In genomic region chr11:96746648-96747047, GRCm38 (mm10) we compare ENCODE assay signal across 20 mouse cellular contexts. TPM values are rescaled to one million over a fixed set of nuclear protein-coding genes. Genes with fewer than 3 reads are reported as not detected.
A peak's percentile ranks its signal among the peaks of the same experiment; 100 is the strongest.
DNase-seq lines count a peak whose midpoint lies in the region; ATAC-seq and TF ChIP-seq lines count a peak whose summit lies in the region.
"Had no signal": no experiment of that assay in that cellular context is flagged by ENCODE, and none has a peak within 500 bp of the region (broad histone marks: within the 10 kb centered on the region; RNA-seq: fewer than 3 reads in every experiment).

No protein-coding gene starts in this region.

- no peak overlapping the region for H3K27ac ChIP-seq in forebrain, embryonic 16.5 days (ENCODE audit: low read length)
- no peak overlapping the region for H3K27ac ChIP-seq in forebrain, embryonic 14.5 days (ENCODE audit: low read depth, low read length)
- peak overlapping the region; percentile 66 for H3K27ac ChIP-seq in midbrain, embryonic 10.5 days (replicated peaks)
- H3K27ac ChIP-seq in midbrain, embryonic 16.5 days (ENCODE audit: low read length), result no peak overlapping the region
- peak overlapping the region; percentile 86 for H3K27ac ChIP-seq in embryonic fibroblast, embryonic 13.5 days (ENCODE audit: insufficient read depth, low read length)
- peak overlapping the region; percentile 85 for H3K27ac ChIP-seq in neural tube, embryonic 14.5 days (ENCODE audit: low read depth, low read length)
- H3K27ac ChIP-seq: embryonic facial prominence, embryonic 10.5 days; heart, adult 2 months; heart, embryonic 15.5 days; intestine, embryonic 15.5 days had no signal

- H3K36me3 ChIP-seq in forebrain, embryonic 16.5 days (ENCODE audit: control insufficient read depth, insufficient read depth), result no peaks in the 10 kb centered on the region
- H3K36me3 ChIP-seq in forebrain, embryonic 14.5 days (ENCODE audit: control insufficient read depth, insufficient read depth, low read length), result no peaks in the 10 kb centered on the region
- no peaks in the 10 kb centered on the region for H3K36me3 ChIP-seq in midbrain, embryonic 10.5 days
- H3K36me3 ChIP-seq in midbrain, embryonic 16.5 days (ENCODE audit: control insufficient read depth, insufficient read depth, low read length), result no peaks in the 10 kb centered on the region
- H3K36me3 ChIP-seq in neural tube, embryonic 14.5 days (ENCODE audit: control insufficient read depth, insufficient read depth, low read length), result no peaks in the 10 kb centered on the region
- H3K36me3 ChIP-seq: embryonic facial prominence, embryonic 10.5 days; heart, embryonic 15.5 days; intestine, embryonic 15.5 days had no signal

- no peak for DNase-seq in forebrain, embryonic 14.5 days (ENCODE audit: low spot score)
- DNase-seq in midbrain, embryonic 10.5 days (ENCODE audit: low spot score), result no peak
- DNase-seq in ovary, postnatal 36 days (ENCODE audit: low spot score), result no peak
- no peak for DNase-seq in heart, postnatal 10 days
- DNase-seq: adrenal gland, adult 2 months; adrenal gland, postnatal 25 days; cerebellum, adult 2 months; cerebellum, postnatal 10 days; forebrain, postnatal 0 days; gastrocnemius, postnatal 14 days; heart, adult 2 months; kidney, adult 18-20 months had no signal

- no peak for TF ChIP-seq CTCF in embryonic fibroblast, embryonic 13.5 days (IDR thresholded peaks at IDR 0.05; ENCODE audit: borderline replicate concordance, insufficient read depth, low read length)

- H3K4me1 ChIP-seq in forebrain, embryonic 16.5 days (replicated peaks; ENCODE audit: control insufficient read depth, insufficient read depth, low read length), result peaks cover 18% of the 10 kb centered on the region
- H3K4me1 ChIP-seq in forebrain, embryonic 14.5 days (ENCODE audit: control insufficient read depth, insufficient read depth, low read length), result peaks cover 10% of the 10 kb centered on the region
- peaks cover 49% of the 10 kb centered on the region for H3K4me1 ChIP-seq in midbrain, embryonic 10.5 days
- H3K4me1 ChIP-seq in midbrain, embryonic 16.5 days (ENCODE audit: control insufficient read depth, insufficient read depth, low read length), result peaks cover 13% of the 10 kb centered on the region
- peaks cover 17% of the 10 kb centered on the region; the same call in 1 of the 2 replicates for H3K4me1 ChIP-seq in embryonic fibroblast, embryonic 13.5 days (ENCODE audit: control insufficient read depth, insufficient read depth, low read length)
- H3K4me1 ChIP-seq in neural tube, embryonic 14.5 days (ENCODE audit: control insufficient read depth, insufficient read depth, low read length), result peaks cover 20% of the 10 kb centered on the region
- H3K4me1 ChIP-seq: heart, embryonic 15.5 days had no signal

- TF ChIP-seq POLR2A in embryonic fibroblast, embryonic 13.5 days (IDR thresholded peaks at IDR 0.05; ENCODE audit: low read depth, low read length), result no peak

- H3K9ac ChIP-seq in forebrain, embryonic 16.5 days (replicated peaks; ENCODE audit: low read depth, low read length), result no peak overlapping the region
- H3K9ac ChIP-seq in forebrain, embryonic 14.5 days (ENCODE audit: low read length), result no peak overlapping the region
- no peak overlapping the region for H3K9ac ChIP-seq in midbrain, embryonic 16.5 days (ENCODE audit: low read depth, low read length)
- no peak overlapping the region for H3K9ac ChIP-seq in neural tube, embryonic 14.5 days (replicated peaks; ENCODE audit: low read depth, low read length)
- H3K9ac ChIP-seq: forebrain, postnatal 0 days; heart, embryonic 15.5 days; intestine, embryonic 15.5 days had no signal

- 35% methylated on average over 6 of the region's 6 CpGs for WGBS in forebrain, embryonic 16.5 days
- WGBS in forebrain, embryonic 14.5 days, result 36% methylated on average over 6 of the region's 6 CpGs
- WGBS in midbrain, embryonic 10.5 days, result 75% methylated on average over 6 of the region's 6 CpGs
- WGBS in midbrain, embryonic 16.5 days, result 53% methylated on average over 6 of the region's 6 CpGs
- WGBS in neural tube, embryonic 14.5 days, result 27% methylated on average over 6 of the region's 6 CpGs

- peaks cover 30% of the 10 kb centered on the region for H3K27me3 ChIP-seq in forebrain, embryonic 16.5 days (replicated peaks; ENCODE audit: control insufficient read depth, insufficient read depth, low read length)
- H3K27me3 ChIP-seq in forebrain, embryonic 14.5 days (replicated peaks; ENCODE audit: control insufficient read depth, insufficient read depth, low read length), result no peaks in the 10 kb centered on the region; the same call in 1 of the 2 replicates
- H3K27me3 ChIP-seq in midbrain, embryonic 10.5 days (ENCODE audit: low read depth, poor library complexity, severe bottlenecking), result peaks cover 12% of the 10 kb centered on the region
- no peaks in the 10 kb centered on the region for H3K27me3 ChIP-seq in midbrain, embryonic 16.5 days (ENCODE audit: control insufficient read depth, insufficient read depth, low read depth, low read length)
- H3K27me3 ChIP-seq in neural tube, embryonic 14.5 days (ENCODE audit: control insufficient read depth, insufficient read depth, low read length), result no peaks in the 10 kb centered on the region
- H3K27me3 ChIP-seq: intestine, embryonic 15.5 days had no signal

- peak; percentile 43; the same call in 1 of the 2 replicates for ATAC-seq in forebrain, embryonic 16.5 days
- ATAC-seq in forebrain, embryonic 14.5 days, result no peak
- no peak for ATAC-seq in midbrain, embryonic 16.5 days
- ATAC-seq in neural tube, embryonic 14.5 days (ENCODE audit: low read depth), result peak; percentile 30; the same call in 1 of the 2 replicates
- ATAC-seq: forebrain, postnatal 0 days; intestine, embryonic 15.5 days had no signal

- no peak overlapping the region for H3K4me3 ChIP-seq in forebrain, embryonic 16.5 days (replicated peaks; ENCODE audit: low read length)
- no peak overlapping the region for H3K4me3 ChIP-seq in forebrain, embryonic 14.5 days (ENCODE audit: low read depth, low read length)
- no peak overlapping the region for H3K4me3 ChIP-seq in midbrain, embryonic 10.5 days
- no peak overlapping the region for H3K4me3 ChIP-seq in midbrain, embryonic 16.5 days (ENCODE audit: low read depth, low read length)
- H3K4me3 ChIP-seq in embryonic fibroblast, embryonic 13.5 days (ENCODE audit: insufficient read depth, low read length), result peak overlapping the region; percentile 43
- no peak overlapping the region for H3K4me3 ChIP-seq in neural tube, embryonic 14.5 days (ENCODE audit: low read depth, low read length)
- H3K4me3 ChIP-seq: embryonic facial prominence, embryonic 10.5 days; heart, adult 2 months; heart, embryonic 15.5 days; intestine, embryonic 15.5 days had no signal

- H3K4me2 ChIP-seq in forebrain, embryonic 16.5 days (ENCODE audit: low read length), result no peak overlapping the region
- H3K4me2 ChIP-seq in forebrain, embryonic 14.5 days (ENCODE audit: low read length), result no peak overlapping the region
- H3K4me2 ChIP-seq in midbrain, embryonic 16.5 days (ENCODE audit: low read length), result no peak overlapping the region
- H3K4me2 ChIP-seq in neural tube, embryonic 14.5 days (ENCODE audit: low read depth, low read length), result peak overlapping the region; percentile 38; the same call in 1 of the 2 replicates
- H3K4me2 ChIP-seq: heart, embryonic 11.5 days; heart, embryonic 15.5 days; intestine, embryonic 15.5 days had no signal

- intact Hi-C loops in heart, postnatal 10 days (cut with DNase I), result no loop called here

- no peaks in the 10 kb centered on the region for H3K9me3 ChIP-seq in forebrain, embryonic 16.5 days (ENCODE audit: control insufficient read depth, low read length)
- no peaks in the 10 kb centered on the region for H3K9me3 ChIP-seq in forebrain, embryonic 14.5 days (replicated peaks; ENCODE audit: control insufficient read depth, low read length)
- no peaks in the 10 kb centered on the region for H3K9me3 ChIP-seq in midbrain, embryonic 10.5 days (replicated peaks)
- no peaks in the 10 kb centered on the region for H3K9me3 ChIP-seq in midbrain, embryonic 16.5 days (replicated peaks; ENCODE audit: control insufficient read depth, low read length, poor library complexity, severe bottlenecking)
- no peaks in the 10 kb centered on the region for H3K9me3 ChIP-seq in neural tube, embryonic 14.5 days (ENCODE audit: control insufficient read depth, low read length)
- H3K9me3 ChIP-seq: embryonic facial prominence, embryonic 10.5 days; heart, embryonic 15.5 days; intestine, embryonic 15.5 days had no signal

RNA-seq across cellular contexts. Expression of gene Snx11, which starts 30.7 kb away (rescaled TPM):
- polyA plus RNA-seq in forebrain, embryonic 16.5 days (2015; fragmentation: Nextera tagmentation; extraction: Ambion mirVana), result 43.1 and 44.1 TPM in 2 replicates
- 17.6 and 21.6 TPM in 2 replicates for polyA plus RNA-seq in forebrain, embryonic 14.5 days (2014; fragmentation: Nextera tagmentation; extraction: Ambion mirVana)
- 27.6 and 33.0 TPM in 2 replicates for polyA plus RNA-seq in midbrain, embryonic 10.5 days (2016; fragmentation: Nextera tagmentation; extraction: Ambion mirVana)
- 46.7 TPM in 2 replicates for polyA plus RNA-seq in midbrain, embryonic 16.5 days (2015; fragmentation: Nextera tagmentation; extraction: Ambion mirVana)
- 31.1 and 32.5 TPM in 2 replicates for polyA plus RNA-seq in embryonic fibroblast, embryonic 13.5 days (2011; ENCODE audit: insufficient read length, low read depth, missing spikeins)
- 43.9 and 51.2 TPM in 2 replicates for polyA plus RNA-seq in neural tube, embryonic 14.5 days (2014; fragmentation: Nextera tagmentation; extraction: Ambion mirVana)
- 10 to 100 TPM; 14.6 to 15.1 TPM for total RNA-seq in heart, postnatal 10 days (2021)

RNA-seq across cellular contexts. Expression of gene Cbx1, which starts 42.3 kb away (rescaled TPM):
- polyA plus RNA-seq in forebrain, embryonic 16.5 days (2015; fragmentation: Nextera tagmentation; extraction: Ambion mirVana), result 87.7 and 93.3 TPM in 2 replicates
- polyA plus RNA-seq in forebrain, embryonic 14.5 days (2014; fragmentation: Nextera tagmentation; extraction: Ambion mirVana), result 94.8 and 99.7 TPM in 2 replicates
- polyA plus RNA-seq in midbrain, embryonic 10.5 days (2016; fragmentation: Nextera tagmentation; extraction: Ambion mirVana), result 193 and 198 TPM in 2 replicates
- polyA plus RNA-seq in midbrain, embryonic 16.5 days (2015; fragmentation: Nextera tagmentation; extraction: Ambion mirVana), result 56.2 and 66.3 TPM in 2 replicates
- polyA plus RNA-seq in embryonic fibroblast, embryonic 13.5 days (2011; ENCODE audit: insufficient read length, low read depth, missing spikeins), result 61.1 and 90.9 TPM in 2 replicates
- 62.5 and 66.5 TPM in 2 replicates for polyA plus RNA-seq in neural tube, embryonic 14.5 days (2014; fragmentation: Nextera tagmentation; extraction: Ambion mirVana)
- total RNA-seq in heart, postnatal 10 days (2021), result 10 to 100 TPM; 46.2 to 59.2 TPM

Comparison
In these comparisons a context has a peak if more than half of its experiments do, and no peak if none do; other contexts are left out.
1. ATAC-seq: peak in forebrain, embryonic 16.5 days (single experiment) and neural tube, embryonic 14.5 days (single experiment); none in forebrain, embryonic 14.5 days (single experiment) and midbrain, embryonic 16.5 days (single experiment).
2. H3K27ac ChIP-seq: peak in midbrain, embryonic 10.5 days (single experiment), embryonic fibroblast, embryonic 13.5 days (single experiment) and neural tube, embryonic 14.5 days (single experiment); none in forebrain, embryonic 16.5 days (single experiment), forebrain, embryonic 14.5 days (single experiment) and midbrain, embryonic 16.5 days (single experiment).